Mouse (Mus musculus) adrenal gland, postnatal 14 days (tissue): ENCODE measurements around the gene Igfbp4. TPM values are rescaled to one million over a fixed set of nuclear protein-coding genes. Genes with fewer than 3 reads are reported as not detected.

Source experiments
- DNase-seq: peaks from one replicate; pipeline ENCODE4 v3.0.0; 2021; ENCODE audit warnings: mixed read lengths
- total RNA-seq: library from RNA; stranded (reverse); gene quantifications from 2 replicates; pipeline ENCODE4 v1.2.3, GENCODE M21; 2021

The Igfbp4 gene
- total RNA-seq, 1 experiment from 2014 or later = 219 TPM

GRCm38 (mm10) chr11:99080902-99081543 is 40.0 kb downstream of the Igfbp4 start:
- no peak for DNase-seq

DNA sequence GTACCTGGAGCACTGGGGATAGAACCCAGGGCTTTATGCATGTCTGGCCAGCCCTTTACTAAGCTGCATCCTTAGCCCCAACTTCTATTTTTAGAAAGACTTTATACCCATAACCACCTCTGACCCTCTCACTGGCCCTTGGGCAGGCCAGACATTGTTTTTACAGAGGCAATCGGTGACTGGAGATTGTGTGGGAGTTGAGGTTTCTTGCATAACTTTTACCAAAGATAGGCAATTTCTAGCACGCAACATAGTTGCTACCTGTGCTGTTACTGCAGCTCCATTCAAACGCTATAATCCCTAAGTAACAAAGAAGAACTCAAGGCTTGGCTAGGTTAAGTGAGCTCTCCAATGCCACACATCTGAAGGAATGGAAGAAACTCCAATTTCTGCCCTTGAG is 40.5 kb downstream of the Igfbp4 start:
- DNase-seq = no peak

GRCm38 (mm10) chr11:99082098-99082497 is 41.1 kb downstream of the Igfbp4 start:
- DNase-seq = peak; percentile 47

GRCm38 (mm10) chr11:99083516-99083915 is 42.5 kb downstream of the Igfbp4 start:
- no peak for DNase-seq

GRCm38 (mm10) chr11:99084366-99084765 is 43.3 kb downstream of the Igfbp4 start:
- no peak for DNase-seq

- DNase-seq = no peak
These were observed 47.4 kb downstream of the Igfbp4 start for GRCm38 (mm10) chr11:99088486-99088885.

DNA sequence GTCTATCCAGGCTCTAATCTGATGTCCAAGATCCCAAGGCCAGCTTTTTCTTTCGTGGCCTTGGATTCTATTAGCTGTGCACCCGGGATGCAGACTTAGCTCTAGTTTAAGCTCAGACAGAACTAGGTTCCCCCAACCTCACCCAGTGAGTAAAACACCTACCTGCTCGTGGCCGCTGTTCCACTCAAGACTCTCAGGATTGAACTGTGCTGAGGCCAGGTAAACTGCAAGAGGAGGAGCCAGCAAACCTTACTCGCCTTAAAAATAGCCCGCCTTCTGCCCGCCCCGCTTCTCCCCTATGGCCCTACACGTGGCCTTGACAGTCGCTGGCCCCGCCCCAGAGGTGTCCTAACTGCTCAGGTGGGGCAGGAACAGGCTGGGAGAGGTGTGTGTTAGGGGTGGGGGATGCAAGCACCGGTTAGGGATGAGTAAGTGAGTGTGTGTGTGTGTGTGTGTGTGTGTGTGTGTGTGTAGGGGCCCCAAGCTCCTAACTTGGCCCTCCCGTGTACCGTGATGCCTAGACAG is 48.1 kb downstream of the Igfbp4 start, which contains the start of gene Tns4:
TSS of gene Tns4 (minus strand) at position 230 of the 525 bp plus-strand sequence.
- DNase-seq = no peak

DNA sequence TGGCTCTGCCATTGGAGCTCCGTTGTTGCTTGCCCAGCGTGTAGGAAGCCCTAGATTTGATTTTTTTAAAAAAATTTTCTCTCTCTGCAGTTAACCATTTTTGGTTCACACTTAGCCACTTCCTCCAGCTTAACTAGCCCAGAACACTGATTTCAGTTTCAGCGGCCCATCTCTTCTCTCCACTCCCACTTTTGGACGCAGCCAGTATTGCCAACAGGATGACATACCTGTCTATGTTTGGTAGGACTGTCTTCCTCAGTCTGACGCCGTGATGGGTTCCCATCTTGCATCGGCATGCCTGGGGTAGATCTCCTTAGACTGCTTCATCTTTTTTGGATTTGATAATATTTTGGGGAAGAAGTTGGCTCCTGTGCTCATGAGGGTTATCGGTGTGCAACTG is 49.3 kb downstream of the Igfbp4 start:
- no peak for DNase-seq

- no peak for DNase-seq
These were observed 50.6 kb downstream of the Igfbp4 start for GRCm38 (mm10) chr11:99091666-99092065.

- no peak for DNase-seq
These were observed 52.7 kb downstream of the Igfbp4 start for GRCm38 (mm10) chr11:99093740-99094139.

DNA sequence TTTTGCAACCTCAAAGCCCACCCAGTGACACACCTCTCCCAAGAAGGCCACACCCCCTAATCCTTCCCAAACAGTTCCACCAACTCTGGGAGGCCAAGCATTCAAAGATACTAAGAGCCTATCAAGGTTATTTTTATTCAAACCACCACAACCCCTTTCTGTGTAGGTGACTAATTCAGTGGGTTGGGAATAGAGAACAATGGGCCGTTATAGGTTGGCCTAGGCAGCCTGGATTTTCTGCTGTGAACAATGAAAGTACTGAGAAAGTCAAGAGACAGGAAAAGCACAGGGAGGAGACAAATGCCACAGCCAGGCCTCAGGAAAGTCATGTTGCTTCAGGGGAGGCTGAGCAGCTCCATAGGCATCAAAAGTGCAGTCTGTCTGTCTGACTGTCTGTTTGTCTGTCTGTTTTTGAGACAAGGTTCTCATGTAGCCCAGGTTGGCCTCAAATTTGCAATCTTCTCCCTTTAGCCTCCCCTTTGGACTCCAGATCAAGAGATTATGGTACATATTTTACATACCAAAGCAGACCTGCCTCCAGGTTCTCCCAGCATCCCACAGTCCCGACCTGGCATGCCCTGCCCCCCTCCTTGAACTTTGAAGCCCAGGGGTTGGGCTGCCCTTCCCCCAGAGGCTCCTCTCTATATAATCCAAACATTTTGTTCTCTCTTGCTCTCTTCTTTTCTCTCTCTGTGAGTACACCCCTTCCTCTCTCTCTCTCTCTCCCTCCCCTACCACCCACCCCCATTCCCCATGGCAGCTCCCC is 54.0 kb downstream of the Igfbp4 start:
- no peak for DNase-seq

GRCm38 (mm10) chr11:99095759-99096158 is 54.7 kb downstream of the Igfbp4 start:
- no peak for DNase-seq

DNA sequence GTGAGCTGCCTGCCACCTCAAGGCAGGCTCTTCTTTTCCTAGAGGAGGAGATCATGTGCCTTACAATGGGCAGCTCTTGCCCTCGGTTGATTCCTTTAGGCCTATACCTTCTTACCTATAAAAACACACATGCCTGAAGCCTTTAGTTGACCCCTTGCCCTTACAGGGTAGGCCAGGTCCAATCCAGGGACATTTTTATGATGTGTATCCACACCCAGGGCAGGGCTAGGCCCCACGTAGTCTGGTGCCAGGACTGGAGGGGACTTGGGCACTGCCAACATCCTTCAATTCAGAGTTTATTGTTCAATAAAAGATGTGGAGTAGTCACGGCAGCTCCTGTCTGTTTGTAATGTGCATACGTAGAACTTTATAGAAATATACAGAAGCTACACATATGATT is 55.4 kb downstream of the Igfbp4 start:
- no peak for DNase-seq

- DNase-seq = no peak
These were observed 56.1 kb downstream of the Igfbp4 start for GRCm38 (mm10) chr11:99096996-99097774.

- no peak for DNase-seq
These were observed 57.9 kb downstream of the Igfbp4 start for GRCm38 (mm10) chr11:99098924-99099323.

- DNase-seq = peak; percentile 60
These were observed 58.5 kb downstream of the Igfbp4 start for GRCm38 (mm10) chr11:99099516-99099915.

DNA sequence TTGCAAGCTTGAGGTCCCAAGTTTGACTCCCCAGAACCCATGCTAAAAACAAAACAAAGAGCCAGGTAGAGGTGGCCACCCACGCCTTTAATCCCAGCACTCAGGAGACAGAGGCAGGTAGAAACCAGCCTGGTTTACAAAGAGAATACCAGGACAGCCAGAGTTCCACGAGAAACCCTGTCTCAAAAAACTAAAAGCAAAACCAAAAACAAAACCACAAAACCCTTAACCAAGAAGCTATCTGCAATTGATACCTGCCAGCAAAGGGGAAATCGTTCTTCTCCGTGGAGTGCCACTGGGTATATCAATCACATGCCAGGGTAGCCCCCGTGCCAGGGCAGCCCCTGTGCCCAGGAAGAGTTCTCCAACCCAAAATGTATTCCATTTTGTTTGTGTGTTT is 59.2 kb downstream of the Igfbp4 start:
- no peak for DNase-seq

DNA sequence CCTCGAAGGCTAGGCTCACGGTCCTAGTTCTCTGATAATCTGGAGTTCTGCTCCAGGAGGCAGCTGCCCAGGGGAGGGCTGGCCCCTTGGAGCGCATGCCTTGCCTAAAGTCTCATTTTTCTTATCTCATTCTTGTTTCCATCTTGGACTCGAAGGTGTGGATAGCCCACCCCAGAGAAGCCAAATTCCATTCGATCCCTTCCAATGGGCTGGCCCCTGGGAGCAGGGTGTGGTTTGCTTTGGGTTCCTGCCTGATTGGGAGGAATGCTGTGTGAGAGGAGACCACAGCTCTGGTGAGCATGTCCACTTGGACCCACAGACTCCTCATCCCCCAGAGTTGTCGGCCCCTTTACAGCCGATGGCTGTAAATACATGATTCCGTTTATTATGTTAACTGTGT is 60.6 kb downstream of the Igfbp4 start:
- DNase-seq = no peak

- peak; percentile 68 for DNase-seq
These were observed 61.7 kb downstream of the Igfbp4 start for GRCm38 (mm10) chr11:99102575-99103270.
